Mouse (Mus musculus): Measurements from ENCODE around the gene Olfr464. TPM values are rescaled to one million over a fixed set of nuclear protein-coding genes. Genes with fewer than 3 reads are reported as not detected.
A peak's percentile ranks its signal among the peaks of the same experiment; 100 is the strongest.

Olfr464 gene
- not detected for total RNA-seq (2021)
- long read RNA-seq = 0 reads

- DNase-seq (ENCODE audit: low spot score in 2 of 2) = no peak
Observed at GRCm38 (mm10) chr11:87920966-87921365, at the start of gene Olfr464. Gene Olfr464 (minus strand): TSS chr11:87920967.

- no peak for DNase-seq (ENCODE audit: low spot score in 2 of 2)
Observed at GRCm38 (mm10) chr11:87968356-87969122, 47.8 kb upstream of the Olfr464 start.

- peak; percentile 87 to 88 for DNase-seq (ENCODE audit: low spot score in 2 of 2)
Observed at GRCm38 (mm10) chr11:87967692-87968289, 47.0 kb upstream of the Olfr464 start.

- no peak for DNase-seq (ENCODE audit: low spot score in 2 of 2)
Observed at GRCm38 (mm10) chr11:87966214-87966613, 45.4 kb upstream of the Olfr464 start.

- DNase-seq (ENCODE audit: low spot score in 2 of 2) = no peak
Observed at GRCm38 (mm10) chr11:87965293-87965692, 44.5 kb upstream of the Olfr464 start.

- no peak for DNase-seq (ENCODE audit: low spot score in 2 of 2)
Observed at GRCm38 (mm10) chr11:87957066-87957465, 36.3 kb upstream of the Olfr464 start.

- DNase-seq (ENCODE audit: low spot score in 2 of 2) = no peak
Observed at GRCm38 (mm10) chr11:87955144-87955543, 34.4 kb upstream of the Olfr464 start.

- peak in 1 of 2 experiments; percentile 32 for DNase-seq (ENCODE audit: low spot score in 2 of 2)
Observed at GRCm38 (mm10) chr11:87949990-87950389, 29.2 kb upstream of the Olfr464 start.

GRCm38 (mm10) chr11:87935467-87935866 is 14.7 kb upstream of the Olfr464 start:
- DNase-seq (ENCODE audit: low spot score in 2 of 2) = no peak

- peak in 1 of 2 experiments; percentile 5 for DNase-seq (ENCODE audit: low spot score in 2 of 2)
Observed at GRCm38 (mm10) chr11:87933731-87934130, 13.0 kb upstream of the Olfr464 start.

- no peak for DNase-seq (ENCODE audit: low spot score in 2 of 2)
Observed at GRCm38 (mm10) chr11:87930348-87930747, 9.6 kb upstream of the Olfr464 start.

GRCm38 (mm10) chr11:87920301-87920700 is 466 bp downstream of the Olfr464 start:
- DNase-seq (ENCODE audit: low spot score in 2 of 2) = no peak

GRCm38 (mm10) chr11:87916005-87916404 is 4.8 kb downstream of the Olfr464 start:
- DNase-seq (ENCODE audit: low spot score in 2 of 2) = no peak

GRCm38 (mm10) chr11:87904331-87904730 is 16.4 kb downstream of the Olfr464 start:
- DNase-seq (ENCODE audit: low spot score in 2 of 2) = no peak

GRCm38 (mm10) chr11:87897287-87897686 is 23.5 kb downstream of the Olfr464 start, which contains the start of gene Olfr463:
Gene Olfr463 (minus strand): TSS chr11:87897387.
- DNase-seq (ENCODE audit: low spot score in 2 of 2) = no peak

- DNase-seq (ENCODE audit: low spot score in 2 of 2) = no peak
Observed at GRCm38 (mm10) chr11:87892168-87892567, 28.6 kb downstream of the Olfr464 start, which contains the start of gene Olfr462. Gene Olfr462 (minus strand): TSS chr11:87892268.

- no peak for DNase-seq (ENCODE audit: low spot score in 2 of 2)
Observed at GRCm38 (mm10) chr11:87884856-87885255, 35.9 kb downstream of the Olfr464 start.

GRCm38 (mm10) chr11:87883493-87883892 is 37.3 kb downstream of the Olfr464 start:
- no peak for DNase-seq (ENCODE audit: low spot score in 2 of 2)

GRCm38 (mm10) chr11:87881714-87882113 is 39.1 kb downstream of the Olfr464 start:
- DNase-seq (ENCODE audit: low spot score in 2 of 2) = no peak

GRCm38 (mm10) chr11:87879826-87880225 is 40.9 kb downstream of the Olfr464 start:
- DNase-seq (ENCODE audit: low spot score in 2 of 2) = no peak

GRCm38 (mm10) chr11:87875436-87875835 is 45.3 kb downstream of the Olfr464 start, which contains the start of gene Epx:
Gene Epx (minus strand): TSS chr11:87875536.
- no peak for DNase-seq (ENCODE audit: low spot score in 2 of 2)

- DNase-seq (ENCODE audit: low spot score in 2 of 2) = no peak
Observed at GRCm38 (mm10) chr11:87871766-87872165, 49.0 kb downstream of the Olfr464 start.

Measured in layer of hippocampus, postnatal 10 days (tissue).